Mouse (Mus musculus) brain, embryonic 18.5 days (tissue): ENCODE data around the gene Ghdc.
A peak's percentile ranks its signal among the peaks of the same experiment; 100 is the strongest.

ENCODE experiments used
- DNase-seq: peaks from one replicate; pipeline ENCODE4 v3.0.0-alpha.2; 2012; ENCODE audit warnings: low read depth, low spot score

The Ghdc gene

GRCm38 (mm10) chr11:100782568-100782967, 11.8 kb upstream of the Ghdc start:
- DNase-seq, result no peak

- no peak for DNase-seq
These were observed 11.2 kb upstream of the Ghdc start for GRCm38 (mm10) chr11:100781763-100782475.

GRCm38 (mm10) chr11:100780247-100780646, 9.5 kb upstream of the Ghdc start:
- no peak for DNase-seq

- no peak for DNase-seq
These were observed 7.3 kb upstream of the Ghdc start for GRCm38 (mm10) chr11:100778069-100778468.

GRCm38 (mm10) chr11:100775921-100776320, 5.2 kb upstream of the Ghdc start:
- no peak for DNase-seq

GRCm38 (mm10) chr11:100774261-100774660, 3.5 kb upstream of the Ghdc start:
- no peak for DNase-seq

- DNase-seq, result no peak
These were observed 777 bp downstream of the Ghdc start for GRCm38 (mm10) chr11:100769980-100770379.

- no peak for DNase-seq
These were observed 2.9 kb downstream of the Ghdc start for GRCm38 (mm10) chr11:100767871-100768270.

GRCm38 (mm10) chr11:100766726-100767125, 4.0 kb downstream of the Ghdc start:
- DNase-seq, result no peak

- no peak for DNase-seq
These were observed 7.9 kb downstream of the Ghdc start, which contains the start of gene Hcrt for GRCm38 (mm10) chr11:100762831-100763230. Gene Hcrt, minus strand, starts transcription at chr11:100762931.

GRCm38 (mm10) chr11:100761547-100762045, 9.2 kb downstream of the Ghdc start:
- no peak for DNase-seq

GRCm38 (mm10) chr11:100759611-100760233, 11.0 kb downstream of the Ghdc start, which contains the start of gene Kcnh4:
Gene Kcnh4, minus strand, starts transcription at chr11:100759942.
- DNase-seq, result peak; percentile 74

GRCm38 (mm10) chr11:100758707-100759610, 11.8 kb downstream of the Ghdc start:
- no peak for DNase-seq

- no peak for DNase-seq
These were observed 13.2 kb downstream of the Ghdc start for GRCm38 (mm10) chr11:100757566-100757965.

- DNase-seq, result no peak
These were observed 14.3 kb downstream of the Ghdc start for GRCm38 (mm10) chr11:100756476-100756875.

- DNase-seq, result no peak
These were observed 16.1 kb downstream of the Ghdc start for GRCm38 (mm10) chr11:100754693-100755057.

GRCm38 (mm10) chr11:100754021-100754692, 16.6 kb downstream of the Ghdc start:
- no peak for DNase-seq

GRCm38 (mm10) chr11:100752294-100752693, 18.5 kb downstream of the Ghdc start:
- DNase-seq, result no peak

- DNase-seq, result no peak
These were observed 20.6 kb downstream of the Ghdc start for GRCm38 (mm10) chr11:100750127-100750526.

GRCm38 (mm10) chr11:100749469-100749868, 21.3 kb downstream of the Ghdc start:
- DNase-seq, result no peak

GRCm38 (mm10) chr11:100748620-100749019, 22.1 kb downstream of the Ghdc start:
- DNase-seq, result no peak
